Mouse (Mus musculus): ENCODE data around the gene Ndufs2. TPM values are rescaled to one million over a fixed set of nuclear protein-coding genes. Genes with fewer than 3 reads are reported as not detected.
A peak's percentile ranks its signal among the peaks of the same experiment; 100 is the strongest.

Gene Ndufs2
- polyA plus RNA-seq, 1 experiment from 2014 or later, result 247 TPM

- WGBS, result 53% methylated on average over 8 of the region's 8 CpGs
- peak overlapping the region; percentile 15; the same call in 1 of the 2 replicates for H3K4me2 ChIP-seq (ENCODE audit: low read length)
- H3K9ac ChIP-seq (ENCODE audit: low read length), result no peak overlapping the region
- no peak overlapping the region for H3K27ac ChIP-seq (ENCODE audit: low read depth)
- no peaks in the 10 kb centered on the region for H3K36me3 ChIP-seq (ENCODE audit: control insufficient read depth, insufficient read depth, low read length)
- H3K4me3 ChIP-seq (ENCODE audit: low read depth, low read length), result no peak overlapping the region
- DNase-seq (ENCODE audit: low spot score) (no peak), ATAC-seq (replicated peaks; ENCODE audit: low FRiP score, low TSS enrichment, low read depth) (no peak)
- H3K9me3 ChIP-seq (ENCODE audit: control insufficient read depth, low read length), result no peaks in the 10 kb centered on the region
- H3K27me3 ChIP-seq (replicated peaks; ENCODE audit: control insufficient read depth, insufficient read depth, low read length), result no peaks in the 10 kb centered on the region
- H3K4me1 ChIP-seq (replicated peaks; ENCODE audit: control insufficient read depth, insufficient read depth, low read length), result peaks cover 29% of the 10 kb centered on the region
Measured at GRCm38 (mm10) chr1:171185655-171186054, 65.5 kb downstream of the Ndufs2 start.

Other genes starting within 250 kb of the Ndufs2 start
- gene Fcgr4, start 232.5 kb downstream of the Ndufs2 start, polyA plus RNA-seq (2014; fragmentation: Nextera tagmentation; extraction: Ambion mirVana), result 1.0 and 1.1 TPM in 2 replicates
- 10.7 and 12.7 TPM in 2 replicates for gene Fcgr3, start 186.5 kb downstream of the Ndufs2 start, polyA plus RNA-seq (2014; fragmentation: Nextera tagmentation; extraction: Ambion mirVana)
- 1.5 and 2.1 TPM in 2 replicates for gene Cfap126, start 137.5 kb downstream of the Ndufs2 start, polyA plus RNA-seq (2014; fragmentation: Nextera tagmentation; extraction: Ambion mirVana)
- gene Sdhc, start 100.8 kb downstream of the Ndufs2 start, polyA plus RNA-seq (2014; fragmentation: Nextera tagmentation; extraction: Ambion mirVana), result 341 and 347 TPM in 2 replicates
- 0.48 and 0.49 TPM in 2 replicates for gene Mpz, start 100.7 kb downstream of the Ndufs2 start, polyA plus RNA-seq (2014; fragmentation: Nextera tagmentation; extraction: Ambion mirVana)
- gene Pcp4l1, start 55.1 kb downstream of the Ndufs2 start, polyA plus RNA-seq (2014; fragmentation: Nextera tagmentation; extraction: Ambion mirVana), result 21.9 and 29.2 TPM in 2 replicates
- 0.55 and 1.7 TPM in 2 replicates for gene Nr1i3, start 37.4 kb downstream of the Ndufs2 start, polyA plus RNA-seq (2014; fragmentation: Nextera tagmentation; extraction: Ambion mirVana)
- gene Tomm40l, start 28.9 kb downstream of the Ndufs2 start, polyA plus RNA-seq (2014; fragmentation: Nextera tagmentation; extraction: Ambion mirVana), result 27.2 and 31.5 TPM in 2 replicates
- 2.5 and 5.2 TPM in 2 replicates for gene Apoa2, start 26.3 kb downstream of the Ndufs2 start, polyA plus RNA-seq (2014; fragmentation: Nextera tagmentation; extraction: Ambion mirVana)
- gene Fcer1g, start 17.0 kb downstream of the Ndufs2 start, polyA plus RNA-seq (2014; fragmentation: Nextera tagmentation; extraction: Ambion mirVana), result 47.0 and 55.3 TPM in 2 replicates
- 5.0 and 6.1 TPM in 2 replicates for gene Adamts4, start 967 bp downstream of the Ndufs2 start, polyA plus RNA-seq (2014; fragmentation: Nextera tagmentation; extraction: Ambion mirVana)
- gene B4galt3, start 18.9 kb upstream of the Ndufs2 start, polyA plus RNA-seq (2014; fragmentation: Nextera tagmentation; extraction: Ambion mirVana), result 65.5 and 68.4 TPM in 2 replicates
- gene Ppox, start 29.8 kb upstream of the Ndufs2 start, polyA plus RNA-seq (2014; fragmentation: Nextera tagmentation; extraction: Ambion mirVana), result 48.6 and 51.5 TPM in 2 replicates
- gene Usp21, start 36.6 kb upstream of the Ndufs2 start, polyA plus RNA-seq (2014; fragmentation: Nextera tagmentation; extraction: Ambion mirVana), result 63.0 and 68.1 TPM in 2 replicates
- gene Ufc1, start 43.6 kb upstream of the Ndufs2 start, polyA plus RNA-seq (2014; fragmentation: Nextera tagmentation; extraction: Ambion mirVana), result 105 and 114 TPM in 2 replicates
- 43.8 and 51.1 TPM in 2 replicates for gene Dedd, start 77.8 kb upstream of the Ndufs2 start, polyA plus RNA-seq (2014; fragmentation: Nextera tagmentation; extraction: Ambion mirVana)
- 31.1 and 34.6 TPM in 2 replicates for gene Nit1, start 94.3 kb upstream of the Ndufs2 start, polyA plus RNA-seq (2014; fragmentation: Nextera tagmentation; extraction: Ambion mirVana)
- gene Pfdn2, start 94.3 kb upstream of the Ndufs2 start, polyA plus RNA-seq (2014; fragmentation: Nextera tagmentation; extraction: Ambion mirVana), result 48.2 and 51.4 TPM in 2 replicates
- 1.5 and 1.7 TPM in 2 replicates for gene Klhdc9, start 109.4 kb upstream of the Ndufs2 start, polyA plus RNA-seq (2014; fragmentation: Nextera tagmentation; extraction: Ambion mirVana)
- gene Nectin4, start 118.7 kb upstream of the Ndufs2 start, polyA plus RNA-seq (2014; fragmentation: Nextera tagmentation; extraction: Ambion mirVana), result 2.6 and 2.8 TPM in 2 replicates
- 1.1 and 1.3 TPM in 2 replicates for gene Arhgap30, start 137.6 kb upstream of the Ndufs2 start, polyA plus RNA-seq (2014; fragmentation: Nextera tagmentation; extraction: Ambion mirVana)
- gene Usf1, start 159.9 kb upstream of the Ndufs2 start, polyA plus RNA-seq (2014; fragmentation: Nextera tagmentation; extraction: Ambion mirVana), result 73.7 and 83.4 TPM in 2 replicates
- gene Tstd1, start 167.5 kb upstream of the Ndufs2 start, polyA plus RNA-seq (2014; fragmentation: Nextera tagmentation; extraction: Ambion mirVana), result 2.8 and 3.4 TPM in 2 replicates
- 88.7 and 92.1 TPM in 2 replicates for gene F11r, start 186.1 kb upstream of the Ndufs2 start, polyA plus RNA-seq (2014; fragmentation: Nextera tagmentation; extraction: Ambion mirVana)

Data from intestine, embryonic 14.5 days (tissue).